Mouse (Mus musculus) c-Kit-positive CD71-positive TER-119-positive erythroid progenitor cells, embryonic 14.5 days (primary cell): Measurements from ENCODE around the gene Naa38.

Source experiments
- DNase-seq: peaks from one replicate; pipeline ENCODE4 v3.0.0-alpha.2; 2013; ENCODE audit warnings: low spot score

Gene Naa38

DNA sequence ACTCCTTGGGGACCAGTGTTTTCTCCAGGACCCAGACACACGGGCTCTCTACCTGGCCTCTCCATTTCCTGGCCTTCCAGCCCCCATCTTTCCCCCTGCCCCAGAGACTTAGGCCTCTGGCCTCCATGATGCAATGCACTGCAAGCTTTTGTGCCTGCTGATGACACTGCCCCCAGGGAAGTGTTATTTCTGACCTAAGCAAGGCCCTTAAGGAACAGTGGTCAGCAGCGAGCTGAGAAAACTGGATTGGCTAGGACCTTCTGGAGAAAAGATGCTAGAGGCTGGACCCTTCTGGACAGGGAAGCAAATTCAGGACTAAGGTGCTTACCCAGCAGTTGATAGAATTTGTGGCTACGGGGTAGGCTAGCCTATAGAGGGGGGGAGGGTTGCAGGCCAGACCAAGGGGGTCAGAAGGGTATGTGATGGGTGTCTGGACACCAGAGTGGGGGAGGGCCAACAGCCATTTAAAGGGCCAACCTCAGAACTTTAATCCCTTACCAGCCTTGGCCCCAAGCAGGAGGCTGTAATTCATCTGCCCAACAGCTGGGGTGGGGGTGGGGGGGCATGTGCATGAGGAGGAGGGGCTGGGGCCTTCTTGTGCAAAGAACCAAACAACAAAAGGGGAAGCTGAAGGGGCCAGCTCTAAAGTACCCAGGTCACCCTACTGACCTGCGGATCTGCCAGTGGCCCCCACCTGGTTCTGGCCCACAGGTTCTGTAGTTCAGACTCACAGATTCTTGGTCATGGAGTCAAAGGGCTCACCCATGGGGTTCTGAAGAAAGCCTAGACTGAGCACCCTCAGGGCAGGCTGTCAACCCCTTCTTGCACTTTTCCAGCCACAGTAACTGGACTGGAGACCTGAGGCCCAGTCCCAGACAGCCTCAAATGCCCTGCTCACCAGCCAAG lies 19.4 kb downstream of the Naa38 start:
- DNase-seq, result no peak

DNA sequence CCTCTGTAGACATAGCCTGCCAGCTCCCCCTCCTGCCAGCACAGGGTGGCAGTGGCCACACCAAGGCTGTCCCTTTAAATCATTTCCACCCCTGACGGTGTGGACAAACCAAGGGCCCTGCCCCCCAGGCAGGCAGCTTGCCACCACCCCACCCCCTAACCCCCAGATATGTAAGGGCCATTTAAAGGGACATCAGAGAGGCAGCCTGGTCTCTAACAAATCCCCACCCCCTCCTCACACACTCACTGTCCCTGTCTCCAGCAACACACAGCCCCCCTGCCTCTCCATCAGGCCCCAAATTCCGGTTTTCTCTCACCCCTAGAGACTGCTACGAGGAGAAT lies 20.0 kb downstream of the Naa38 start:
- DNase-seq, result no peak

DNA sequence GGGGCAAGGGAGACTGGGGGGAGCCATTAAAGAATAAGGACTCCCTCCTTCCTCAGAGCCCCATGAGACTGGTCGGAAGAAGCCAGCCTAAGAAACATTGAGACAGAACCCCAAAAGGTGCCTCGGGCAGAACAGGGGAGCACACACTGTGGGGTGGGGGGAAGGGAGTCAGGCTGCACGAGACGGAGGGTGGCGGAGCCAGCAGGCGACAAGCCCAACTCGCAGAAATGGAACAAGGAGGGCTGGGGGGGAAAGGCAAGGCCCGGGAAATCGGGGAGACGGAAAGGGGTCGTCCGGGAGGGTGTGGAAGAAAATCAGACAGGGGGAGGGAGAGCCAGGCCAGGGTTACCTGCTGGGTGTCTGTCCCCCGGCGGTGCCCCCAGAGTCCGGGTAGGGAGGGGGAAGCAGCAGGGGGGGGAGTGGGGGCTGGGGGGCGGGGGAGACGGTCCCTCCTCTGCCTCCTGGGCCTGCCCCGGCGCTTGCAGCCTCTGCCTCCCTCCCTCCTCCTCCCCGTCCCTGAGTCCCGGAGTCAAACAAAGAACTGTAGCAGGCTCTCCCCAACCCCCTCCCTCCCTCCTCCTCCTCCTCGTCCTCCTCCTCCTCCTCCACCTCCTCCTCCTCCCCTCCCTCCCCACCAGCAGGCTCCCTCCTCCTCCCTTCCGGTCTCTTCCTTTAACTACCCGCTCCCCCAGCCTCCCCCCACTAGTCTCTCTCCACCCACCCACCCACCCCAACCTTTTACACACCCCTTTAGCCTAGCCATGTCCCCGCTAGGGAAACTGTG lies 20.6 kb downstream of the Naa38 start:
- no peak for DNase-seq

DNA sequence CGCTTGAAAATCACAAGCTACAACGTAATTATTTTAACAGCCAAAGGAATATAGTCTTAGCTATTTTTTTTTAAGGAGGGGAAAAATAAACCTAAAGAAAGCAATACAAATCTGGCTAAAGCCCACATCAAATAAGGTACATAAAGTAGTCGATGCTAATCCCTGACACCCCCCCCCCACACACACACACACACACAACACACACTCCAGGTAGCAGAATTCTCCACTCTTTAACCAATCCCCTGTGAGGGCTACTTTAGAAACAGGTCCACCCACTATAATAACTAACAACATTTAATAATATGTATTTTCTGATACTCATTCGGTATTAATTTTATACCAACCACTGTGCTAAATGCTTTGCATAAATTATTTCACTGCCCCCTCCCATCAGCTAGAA lies 21.2 kb downstream of the Naa38 start:
- no peak for DNase-seq

DNA sequence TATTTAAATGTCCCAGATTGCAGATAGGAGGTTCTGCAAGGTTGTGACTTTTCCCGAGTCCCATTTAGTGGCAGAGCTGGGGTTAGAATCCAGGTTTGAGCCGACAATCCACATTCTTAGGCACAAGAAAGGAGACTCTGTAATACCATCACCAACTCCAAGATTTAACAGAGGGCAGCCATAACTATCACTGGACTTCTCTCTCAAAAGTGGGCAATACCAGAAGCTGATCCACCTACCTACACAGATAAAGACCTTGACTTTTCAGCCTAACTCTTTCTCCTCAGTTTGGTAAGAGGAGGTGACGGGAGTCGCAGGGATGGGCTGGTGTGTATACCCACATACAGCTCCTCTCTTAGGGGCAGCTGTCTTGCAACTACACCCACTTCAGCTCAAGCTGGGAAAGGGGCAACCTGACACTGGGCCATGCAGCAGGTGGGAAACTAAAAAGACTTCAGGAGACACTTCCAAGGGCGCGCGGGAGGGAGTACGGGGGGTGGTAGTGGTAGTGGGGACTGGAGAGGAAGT lies 21.7 kb downstream of the Naa38 start:
- no peak for DNase-seq

DNA sequence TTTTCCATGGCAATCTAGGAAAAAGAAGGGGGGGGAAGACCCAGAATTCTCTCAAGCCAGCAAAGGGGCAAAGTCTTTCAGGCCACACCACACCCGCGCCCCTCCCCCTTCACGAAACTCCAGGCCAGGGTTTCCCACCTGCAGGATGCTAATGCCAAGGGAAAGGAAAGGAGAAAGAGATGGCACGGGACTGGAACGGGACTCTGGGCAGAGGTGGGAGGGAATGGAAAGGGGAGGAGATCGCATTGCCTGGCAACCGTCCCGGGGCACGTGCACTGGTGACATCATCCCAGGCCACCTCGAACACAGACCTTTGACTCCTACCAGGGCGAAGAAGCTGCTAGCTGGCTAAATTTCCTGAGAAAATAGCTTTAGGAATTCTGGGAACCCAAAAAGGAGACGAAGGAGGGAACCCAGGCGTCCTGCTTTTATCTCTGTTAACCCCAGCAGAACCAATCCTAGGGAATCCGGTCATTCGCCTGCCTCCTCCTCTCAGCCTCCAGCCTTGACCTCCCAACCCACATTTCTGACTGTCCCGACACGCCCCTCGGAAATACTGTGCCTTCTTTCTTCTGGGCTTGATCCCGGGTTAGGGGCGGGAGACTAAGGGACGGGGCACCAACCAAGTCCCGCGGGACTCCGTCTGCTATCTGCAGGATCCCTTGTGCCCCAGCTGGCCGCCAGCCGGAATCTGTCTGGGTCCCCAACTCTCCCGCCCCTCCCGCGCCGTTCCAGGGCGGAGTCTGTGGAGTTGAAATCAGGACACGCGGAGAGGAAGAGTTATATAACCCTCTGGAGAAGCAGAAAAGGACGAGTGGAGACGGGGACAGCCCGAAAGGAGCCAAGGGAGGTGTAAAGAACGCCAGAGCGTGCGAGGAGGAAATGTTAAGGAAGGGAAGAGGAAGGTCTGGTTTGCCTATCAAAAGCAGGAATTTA lies 22.4 kb downstream of the Naa38 start:
- DNase-seq, result peak; percentile 69

DNA sequence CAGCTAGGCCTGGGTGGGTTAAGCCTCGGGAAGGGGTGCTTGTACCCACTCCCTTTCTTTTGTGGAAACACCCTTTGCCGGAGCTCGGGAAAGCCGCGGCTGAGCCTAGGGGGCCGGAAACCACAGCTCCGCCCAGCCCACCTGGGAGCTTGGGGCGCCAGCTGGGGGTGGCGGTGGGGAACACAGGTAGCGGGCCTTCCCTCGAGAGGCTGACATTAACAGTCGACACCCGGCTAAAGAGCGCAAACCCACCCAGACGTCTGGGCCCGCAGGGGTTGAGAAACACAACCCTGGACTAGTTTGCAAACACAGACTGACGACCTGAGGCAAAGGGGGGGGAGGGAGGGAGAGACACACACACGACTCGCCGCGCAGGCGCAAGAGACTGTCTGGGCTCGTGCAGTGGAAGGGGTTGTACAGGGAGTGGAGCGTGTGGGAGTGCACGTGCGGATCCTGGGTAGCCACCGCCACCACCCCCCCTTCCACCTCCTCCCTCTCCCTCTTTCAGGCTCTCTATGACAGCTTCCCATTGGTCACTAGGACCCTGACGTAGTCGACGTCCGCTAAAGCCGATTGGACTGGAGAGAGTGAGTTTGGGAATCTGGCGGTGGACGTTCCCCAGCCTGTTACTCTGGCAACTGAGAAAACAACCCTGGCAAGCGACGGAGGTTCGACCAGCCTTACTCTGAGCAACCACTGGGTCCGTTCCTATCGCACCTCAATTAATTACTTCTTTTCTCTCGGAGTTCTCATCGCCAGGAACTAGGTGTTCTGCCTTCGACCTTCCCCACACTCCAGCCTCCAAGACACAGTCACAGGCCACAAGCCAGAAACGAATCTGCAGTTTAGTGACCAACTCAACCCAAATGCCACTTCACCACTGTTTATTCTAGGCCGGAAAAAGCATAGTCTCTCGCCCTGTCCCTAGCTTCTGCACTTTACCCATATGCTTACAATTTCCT lies 23.5 kb downstream of the Naa38 start:
- DNase-seq, result peak; percentile 85

DNA sequence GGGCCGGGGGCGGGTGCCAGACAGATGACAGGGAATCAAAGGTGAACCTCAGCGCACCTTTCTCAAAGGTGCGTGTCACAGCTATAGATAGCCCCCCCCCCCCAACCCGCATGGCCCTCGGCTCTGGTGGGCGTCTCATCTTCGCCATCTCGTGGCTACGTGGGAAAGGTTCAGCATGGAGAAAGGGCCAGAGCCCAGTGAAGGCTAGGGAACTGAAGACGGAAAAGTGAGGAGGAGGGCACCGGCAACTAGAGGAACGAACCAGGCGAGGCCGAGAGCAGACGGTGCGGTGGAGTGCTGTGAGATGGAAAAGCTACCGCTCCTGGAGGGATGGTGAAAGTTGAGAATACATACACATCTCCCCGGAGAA lies 24.1 kb downstream of the Naa38 start:
- no peak for DNase-seq

DNA sequence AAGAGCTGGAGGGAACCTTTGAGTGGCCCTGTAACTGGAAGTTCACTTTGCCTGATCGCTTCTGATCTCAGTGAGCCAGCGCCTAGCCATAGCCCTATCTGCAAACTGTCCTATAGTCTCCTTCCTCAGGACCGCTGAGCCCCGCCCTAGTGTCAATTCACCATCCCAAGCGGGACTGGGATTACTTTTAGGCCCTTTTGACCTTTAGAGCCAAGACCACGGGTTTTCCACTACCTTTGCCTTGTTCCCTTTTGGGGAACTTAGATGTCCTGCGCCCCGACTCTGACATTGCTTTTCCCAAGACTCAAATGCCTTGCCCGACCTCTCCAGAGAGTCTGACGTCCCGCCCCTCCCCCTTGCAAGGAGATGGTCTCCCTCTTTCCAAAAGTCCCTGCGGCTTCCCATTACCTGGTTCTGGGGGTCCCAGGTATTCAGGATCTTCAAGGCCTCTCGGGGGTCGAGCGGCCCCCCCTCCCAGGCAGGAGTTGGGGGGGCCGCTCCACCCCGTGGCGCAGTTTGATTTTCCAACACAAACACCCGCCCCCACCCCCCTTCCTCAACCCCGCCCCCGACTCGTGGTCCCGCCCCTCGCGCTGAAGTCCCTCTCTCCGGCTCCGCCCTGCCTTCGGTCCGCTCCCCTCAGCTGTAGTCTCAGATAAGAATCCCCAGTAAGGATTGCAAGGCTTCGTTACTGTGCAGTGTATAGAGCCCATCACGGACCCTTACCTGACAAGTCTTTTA lies 24.7 kb downstream of the Naa38 start:
- DNase-seq, result peak; percentile 70

DNA sequence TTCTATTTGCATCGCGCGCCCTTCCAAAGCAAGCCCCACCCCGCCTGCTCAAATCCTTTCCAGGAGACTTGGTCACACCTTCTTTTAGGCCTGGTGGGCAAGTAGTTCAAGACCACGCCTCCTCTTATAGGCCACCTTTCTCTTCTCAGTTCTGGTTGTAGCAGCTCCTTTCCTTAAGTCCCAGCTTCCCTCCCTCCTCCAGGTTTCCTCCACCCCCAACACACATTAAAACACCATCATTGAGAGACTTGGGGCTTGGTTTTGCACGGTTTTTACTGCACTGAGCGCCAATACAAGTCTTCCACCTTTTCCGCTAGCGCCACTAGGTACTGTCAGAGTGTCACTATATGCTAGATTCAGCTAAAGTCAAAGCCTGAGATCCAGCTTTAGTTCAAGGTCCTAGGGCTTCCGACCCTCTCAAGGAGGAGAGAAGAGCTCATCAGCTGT lies 25.3 kb downstream of the Naa38 start:
- no peak for DNase-seq

DNA sequence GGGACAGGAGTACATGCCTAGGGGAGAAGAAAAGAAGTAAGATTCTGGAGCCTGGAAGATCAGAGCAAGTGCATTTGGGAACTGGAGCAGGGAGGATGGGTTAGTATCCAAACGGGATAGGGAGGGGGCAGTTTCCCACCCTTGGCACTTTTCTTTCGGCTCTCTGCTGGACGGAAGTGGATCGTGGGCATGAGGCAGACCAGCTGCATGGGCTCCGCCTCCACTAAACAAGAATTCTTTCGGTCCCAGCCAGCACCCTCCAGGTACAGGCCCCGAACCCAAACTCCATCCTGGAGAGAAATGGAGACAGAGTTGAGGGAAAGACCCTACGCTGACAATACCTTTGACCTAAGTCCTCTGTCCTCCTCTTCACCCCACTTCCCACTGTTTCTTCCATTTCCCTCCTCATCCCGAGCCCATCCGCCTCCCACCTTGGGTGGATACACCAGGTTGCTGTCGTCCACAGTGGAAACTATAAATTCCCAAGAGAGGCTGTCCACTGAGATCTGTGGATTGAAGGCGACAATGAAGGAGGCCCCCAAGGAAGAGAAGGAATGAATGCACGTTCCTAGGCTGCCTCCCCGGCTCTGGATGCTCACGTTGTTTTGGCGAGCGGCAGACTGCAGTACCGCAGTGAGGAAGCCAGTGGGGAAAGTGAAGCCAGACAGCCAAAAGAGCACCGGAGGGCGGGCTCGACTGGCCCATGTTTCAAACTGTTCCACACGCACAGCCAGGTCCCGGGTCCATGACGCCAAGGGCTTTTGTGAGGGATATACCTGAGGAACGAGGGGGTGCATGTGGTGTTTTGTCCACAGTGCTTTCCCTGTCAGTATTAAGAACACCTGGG lies 26.1 kb downstream of the Naa38 start:
- DNase-seq, result no peak

DNA sequence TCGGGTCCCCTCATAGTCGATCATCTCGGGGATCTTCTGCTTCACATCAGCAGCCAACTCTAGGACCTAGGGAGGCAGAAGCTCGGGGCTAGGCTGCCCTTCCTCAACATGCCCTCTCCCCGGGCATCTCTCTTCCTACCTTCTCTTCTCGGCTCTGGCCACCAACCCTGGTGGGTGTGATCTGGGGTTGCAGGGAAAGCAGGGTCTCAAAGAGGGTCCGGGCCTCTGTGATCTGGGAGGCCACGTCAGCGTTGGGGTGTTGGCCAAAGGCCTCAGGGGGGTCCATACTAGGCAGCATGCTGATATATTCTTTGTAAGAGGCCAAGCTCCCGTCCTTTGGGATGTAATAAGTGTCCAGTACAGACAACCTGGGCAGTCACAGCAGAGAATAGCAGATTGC lies 27.6 kb downstream of the Naa38 start:
- DNase-seq, result no peak

DNA sequence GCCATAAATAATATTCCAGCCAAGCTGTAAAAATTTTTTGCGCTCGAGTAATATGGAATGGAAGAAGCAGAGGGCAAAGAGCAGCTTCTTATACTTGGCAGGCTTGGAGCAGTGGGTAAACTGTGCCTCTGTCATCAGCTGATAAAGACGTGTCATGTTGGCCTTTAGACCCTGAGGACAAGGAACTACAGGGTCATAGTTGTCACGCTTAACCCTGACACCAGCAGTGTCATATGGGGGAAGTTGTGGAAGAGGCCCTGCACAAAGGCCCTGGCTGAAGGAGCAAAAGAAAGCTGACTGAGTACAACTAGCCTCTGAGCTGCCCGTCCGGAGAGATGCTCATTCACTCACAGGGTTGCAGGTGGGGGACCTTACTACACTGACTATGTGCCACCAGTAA lies 28.6 kb downstream of the Naa38 start:
- DNase-seq, result no peak

DNA sequence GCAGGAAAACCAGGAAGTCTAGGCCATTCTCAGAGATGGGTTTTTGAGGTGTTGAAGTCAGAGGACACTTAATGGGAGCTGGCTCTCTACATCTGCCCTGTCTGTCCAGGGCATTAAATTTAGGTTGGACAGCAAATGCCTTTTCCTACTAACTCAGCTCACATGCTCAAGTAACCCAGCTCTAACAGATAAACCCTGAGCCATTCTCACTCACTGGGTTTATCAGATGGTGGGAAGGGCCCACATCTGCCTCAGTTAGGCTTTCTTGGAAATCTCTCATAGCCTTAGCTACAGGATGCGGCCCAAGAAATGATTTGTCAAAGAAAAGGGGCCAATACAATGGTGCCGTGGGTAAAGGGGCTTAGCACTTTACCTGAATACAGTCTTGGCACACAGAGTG lies 31.0 kb downstream of the Naa38 start:
- no peak for DNase-seq

DNA sequence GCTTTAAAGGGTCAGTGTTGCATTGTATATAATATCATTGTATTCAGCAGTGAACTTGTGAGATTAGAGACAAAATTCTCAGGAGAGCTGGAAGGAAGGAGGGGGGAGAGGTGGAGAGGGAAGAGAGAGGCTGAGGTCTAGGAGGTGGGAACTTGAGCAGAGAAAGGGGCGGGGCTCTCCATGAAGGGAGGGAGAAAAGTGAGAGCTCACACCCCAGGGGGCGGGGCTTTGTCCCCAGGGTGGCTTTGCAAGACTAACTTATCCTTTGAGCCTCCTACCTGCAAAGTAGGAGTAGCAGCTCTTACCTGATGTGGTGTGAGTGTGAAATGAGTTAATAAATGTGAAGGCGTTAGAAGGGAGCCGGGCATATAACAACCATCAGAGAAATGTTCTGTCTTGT lies 33.5 kb downstream of the Naa38 start:
- no peak for DNase-seq

DNA sequence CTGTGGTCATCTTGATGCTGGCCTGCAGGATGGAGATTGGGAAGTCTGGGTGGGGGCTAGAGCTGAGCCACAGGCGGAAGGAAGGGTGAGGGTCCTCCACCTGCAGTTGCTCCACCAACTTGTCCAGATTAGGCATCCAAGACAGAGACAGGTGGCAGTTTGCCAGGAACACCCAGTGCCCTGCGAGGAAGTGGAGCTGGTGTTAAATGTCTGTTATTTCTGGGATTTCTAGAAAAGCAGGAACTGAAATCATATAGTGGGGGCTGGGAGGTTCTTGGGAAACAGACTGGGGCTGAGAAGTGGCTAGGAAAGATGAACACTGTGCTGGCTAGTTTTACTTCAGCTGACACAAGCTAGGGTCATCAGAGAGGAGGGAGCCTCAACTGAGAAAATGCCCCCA lies 34.0 kb downstream of the Naa38 start:
- no peak for DNase-seq

DNA sequence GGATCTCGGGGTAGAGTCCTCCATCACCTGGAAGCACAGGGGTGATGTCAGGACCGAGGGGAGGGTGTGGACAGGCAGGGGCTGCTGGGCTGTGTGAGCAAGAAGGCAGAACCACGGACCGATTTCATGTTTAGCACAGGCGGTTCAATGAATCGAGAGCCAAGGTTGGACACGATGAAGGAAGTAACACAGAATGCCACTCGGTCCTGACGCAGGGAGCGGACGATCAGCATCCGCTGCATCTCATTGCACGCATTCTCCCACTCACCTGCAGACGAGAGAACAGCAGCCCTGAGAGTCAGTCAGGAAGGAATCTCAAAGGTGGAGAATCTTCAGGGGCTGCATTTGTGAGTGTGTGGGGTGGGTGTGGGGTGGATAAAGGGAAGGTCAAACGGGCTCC lies 35.3 kb downstream of the Naa38 start:
- no peak for DNase-seq

DNA sequence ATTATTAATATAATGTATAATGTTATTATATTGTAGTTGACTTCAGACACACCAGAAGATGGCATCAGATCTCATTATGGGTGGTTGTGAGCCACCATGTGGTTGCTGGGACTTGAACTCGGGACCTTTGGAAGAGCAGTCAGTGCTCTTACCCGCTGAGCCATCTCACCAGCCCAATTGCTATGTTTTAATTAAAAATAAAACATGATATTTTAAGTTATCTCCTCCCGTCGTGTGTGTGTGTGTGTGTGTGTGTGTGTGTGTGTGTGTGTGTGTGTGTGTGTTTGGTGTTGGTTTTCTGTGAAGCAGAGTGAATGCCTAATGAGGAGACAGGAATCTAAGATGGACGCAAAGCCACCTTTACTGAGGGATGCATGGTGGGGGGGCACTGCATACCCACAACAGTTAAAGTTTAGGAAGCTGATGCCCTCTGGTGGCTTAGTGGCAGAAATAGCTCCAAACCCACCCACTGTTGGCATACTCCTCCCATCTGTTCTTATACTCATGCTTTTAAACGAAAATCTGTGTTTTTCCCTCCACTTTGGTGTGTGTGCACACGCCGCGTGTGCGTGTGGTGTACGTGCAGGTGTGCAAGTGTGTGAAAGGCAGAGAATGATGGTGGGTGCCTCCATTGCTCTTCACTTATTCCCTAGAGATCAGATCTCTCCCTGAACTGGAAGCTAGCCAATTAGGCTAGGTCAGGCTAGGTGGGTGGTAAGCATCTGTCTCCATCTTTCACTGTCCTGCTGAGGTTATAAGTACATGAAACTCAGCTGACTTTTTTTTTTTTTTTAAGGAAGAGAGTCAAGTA lies 36.7 kb downstream of the Naa38 start:
- DNase-seq, result no peak

DNA sequence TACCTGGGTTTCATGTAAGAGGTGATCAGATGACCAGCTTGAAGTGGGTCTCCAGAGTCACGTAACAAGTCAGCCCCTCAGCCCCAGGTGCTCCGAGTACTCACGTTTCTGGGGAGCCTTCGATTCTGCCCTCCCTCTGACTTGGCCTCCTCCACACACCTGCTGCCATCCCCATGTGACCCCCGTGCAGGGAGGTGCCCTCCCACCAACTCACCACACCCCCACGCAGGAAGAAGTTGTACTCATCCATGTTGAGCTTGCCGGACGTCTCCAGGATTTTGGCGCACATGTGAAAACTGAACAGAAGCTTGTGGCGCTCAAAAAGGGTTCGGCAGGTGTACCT lies 37.3 kb downstream of the Naa38 start:
- DNase-seq, result no peak
